In the genomic region with DNA sequence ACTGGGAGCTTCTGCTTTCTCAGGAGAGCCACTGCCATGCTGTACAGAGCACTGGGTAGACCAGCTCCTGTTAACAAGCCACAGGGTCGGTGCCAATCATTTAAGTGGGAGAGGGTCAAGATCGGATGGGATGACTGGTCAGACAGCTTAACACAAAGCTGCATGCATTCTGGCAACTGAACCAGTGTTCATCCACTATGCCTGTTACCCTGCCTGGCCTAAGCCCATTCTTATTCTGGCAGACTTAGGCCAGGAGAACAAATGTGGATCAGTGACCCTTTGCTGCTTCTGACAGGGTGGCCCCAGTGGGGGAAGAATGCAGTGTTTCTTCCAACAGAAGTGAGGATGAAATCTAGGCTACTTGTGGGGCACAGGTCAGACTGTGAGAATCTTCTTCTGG, we compare ENCODE assay signal across 26 mouse cellular contexts.
"Had no signal": no experiment of that assay in that cellular context is flagged by ENCODE, and none has a peak within 500 bp of the region (broad histone marks: within the 10 kb centered on the region; RNA-seq: fewer than 3 reads in every experiment).

No protein-coding gene starts in this region.

- H3K9ac ChIP-seq: heart, embryonic 13.5 days; heart, embryonic 15.5 days; hindbrain, embryonic 13.5 days; hindbrain, embryonic 15.5 days; kidney, embryonic 15.5 days; limb, embryonic 12.5 days had no signal

- H3K27me3 ChIP-seq: heart, embryonic 13.5 days; heart, embryonic 15.5 days; hindbrain, embryonic 13.5 days; hindbrain, embryonic 15.5 days; kidney, embryonic 15.5 days had no signal

- H3K9me3 ChIP-seq: heart, embryonic 15.5 days; hindbrain, embryonic 13.5 days; hindbrain, embryonic 15.5 days; kidney, embryonic 15.5 days; limb, embryonic 12.5 days had no signal

- DNase-seq: gastrocnemius, postnatal 14 days; gastrocnemius, postnatal 36 days; heart, adult 2 months; heart, postnatal 14 days; heart, postnatal 36 days; kidney, adult 11 months; kidney, adult 2 months; kidney, adult 9 months; kidney, postnatal 14 days; kidney, postnatal 36 days; layer of hippocampus, adult 9-11 months; layer of hippocampus, postnatal 36 days; left cerebral cortex, postnatal 4 days; liver had no signal

- H3K36me3 ChIP-seq: heart, embryonic 13.5 days; heart, embryonic 15.5 days; hindbrain, embryonic 13.5 days; hindbrain, embryonic 15.5 days; kidney, embryonic 15.5 days; limb, embryonic 12.5 days had no signal

- H3K4me3 ChIP-seq: heart, adult 2 months; heart, embryonic 13.5 days; heart, embryonic 15.5 days; hindbrain, embryonic 13.5 days; hindbrain, embryonic 15.5 days; kidney, embryonic 15.5 days; limb, embryonic 12.5 days had no signal

- H3K4me2 ChIP-seq: heart, embryonic 11.5 days; heart, embryonic 13.5 days; heart, embryonic 15.5 days; hindbrain, embryonic 13.5 days; hindbrain, embryonic 15.5 days; kidney, embryonic 15.5 days; limb, embryonic 12.5 days; liver, embryonic 11.5 days had no signal

- H3K4me1 ChIP-seq: heart, embryonic 13.5 days; heart, embryonic 15.5 days; hindbrain, embryonic 13.5 days; hindbrain, embryonic 15.5 days had no signal

- ATAC-seq: forebrain, embryonic 16.5 days; hindbrain, postnatal 0 days; intestine, embryonic 16.5 days had no signal

- H3K27ac ChIP-seq: heart, adult 2 months; heart, embryonic 13.5 days; heart, embryonic 15.5 days; hindbrain, embryonic 13.5 days; hindbrain, embryonic 15.5 days; hindbrain, postnatal 0 days; kidney, embryonic 15.5 days; kidney, postnatal 0 days; limb, embryonic 12.5 days had no signal
